Mouse (Mus musculus) CH12.LX (cell line): Measurements from ENCODE around the gene Gipc2.

Experiments used
- BHLHE40 ChIP-seq: IDR thresholded peaks from 2 replicates; pipeline ENCODE4 v1.6.1; 2011; ENCODE audit warnings: mild to moderate bottlenecking, low read depth, low read length, improper control_type of control experiment
- CHD2 ChIP-seq: IDR thresholded peaks from 2 replicates; pipeline ENCODE4 v1.6.1; 2011; ENCODE audit warnings: low read length, improper control_type of control experiment
- CTCF ChIP-seq, 2 experiments: IDR thresholded peaks in 1 of 2; conservative IDR thresholded peaks in 1 of 2; 2 replicates each; pipeline ENCODE4 v1.5.1; 2011 to 2012; ENCODE audit warnings: low read depth in 2 of 2, low read length in 2 of 2, improper control_type of control experiment in 1 of 2, inconsistent platforms in 1 of 2, mild to moderate bottlenecking in 1 of 2, moderate library complexity in 1 of 2
- EP300 ChIP-seq: IDR thresholded peaks from 2 replicates; pipeline ENCODE4 v1.6.1; 2011; ENCODE audit warnings: low read length, improper control_type of control experiment
- GABPA ChIP-seq: IDR thresholded peaks from 2 replicates; pipeline ENCODE4 v1.6.1; 2012; ENCODE audit warnings: low read depth, low read length, improper control_type of control experiment, inconsistent platforms; ENCODE audit not compliant: insufficient replicate concordance
- JUN ChIP-seq: IDR thresholded peaks from 2 replicates; pipeline ENCODE4 v1.6.1; 2011; ENCODE audit warnings: low read depth, mild to moderate bottlenecking, low read length, improper control_type of control experiment, moderate library complexity; ENCODE audit not compliant: insufficient read depth
- POLR2A ChIP-seq: IDR thresholded peaks from 2 replicates; pipeline ENCODE4 v1.6.1; 2011; ENCODE audit warnings: low read depth, mild to moderate bottlenecking, improper control_type of control experiment, low read length
- TCF12 ChIP-seq: IDR thresholded peaks from 2 replicates; pipeline ENCODE4 v1.6.1; 2014; ENCODE audit warnings: low read depth, mild to moderate bottlenecking, inconsistent platforms, low read length, improper control_type of control experiment
- UBTF ChIP-seq: IDR thresholded peaks from 2 replicates; pipeline ENCODE4 v1.6.1; 2012; ENCODE audit warnings: low read depth, mild to moderate bottlenecking, inconsistent platforms, low read length, improper control_type of control experiment, moderate library complexity
- USF1 ChIP-seq: IDR thresholded peaks from 2 replicates; pipeline ENCODE4 v1.6.1; 2014; ENCODE audit warnings: low read depth, mild to moderate bottlenecking, inconsistent platforms, low read length, improper control_type of control experiment
- ZC3H11A ChIP-seq: IDR thresholded peaks from 2 replicates; pipeline ENCODE4 v1.6.1; 2012; ENCODE audit warnings: low read depth, mild to moderate bottlenecking, inconsistent platforms, low read length, improper control_type of control experiment
- ZKSCAN1 ChIP-seq: IDR thresholded peaks from 2 replicates; pipeline ENCODE4 v1.6.1; 2012; ENCODE audit warnings: low read depth, inconsistent platforms, low read length, improper control_type of control experiment, borderline replicate concordance

GRCm38 (mm10) chr3:152108560-152109259 is 57.3 kb downstream of the Gipc2 start:
- TF ChIP-seq CTCF (conservative IDR thresholded peaks at IDR 0.05 in 1 of 2, IDR thresholded peaks at IDR 0.05 in 1 of 2; ENCODE audit: low read depth in 2 of 2, low read length in 2 of 2) = no peak
- TF ChIP-seq UBTF = no peak
- no peak for TF ChIP-seq BHLHE40
- TF ChIP-seq CHD2 = no peak
- TF ChIP-seq JUN = no peak
- TF ChIP-seq USF1 = no peak
- TF ChIP-seq TCF12 = no peak
- TF ChIP-seq POLR2A = no peak
- no peak for TF ChIP-seq ZKSCAN1
- no peak for TF ChIP-seq EP300
- TF ChIP-seq GABPA = no peak
- no peak for TF ChIP-seq ZC3H11A
